Mouse (Mus musculus): ENCODE data around the gene Nebl.

DNA sequence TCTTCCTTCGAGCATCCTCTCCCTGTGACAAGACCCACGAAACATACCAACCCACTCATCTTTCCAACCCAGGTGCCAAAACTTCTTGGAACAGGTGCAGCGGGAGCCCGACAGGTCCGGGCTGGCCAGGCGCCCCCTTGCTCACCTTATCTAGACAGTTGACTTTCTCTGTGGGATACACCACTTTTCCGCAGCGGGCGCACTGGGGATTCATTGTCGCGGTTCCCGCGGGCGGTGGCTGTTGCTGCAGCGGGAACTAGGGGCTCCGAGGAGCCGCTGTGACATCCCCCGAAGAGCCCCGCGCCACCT lies 662 bp downstream of the Nebl start:
- TF ChIP-seq CTCF (IDR thresholded peaks at IDR 0.05; ENCODE audit: extremely low read depth, insufficient read depth, insufficient read length, insufficient replicate concordance) (no peak), POLR2A (IDR thresholded peaks at IDR 0.05; ENCODE audit: low read depth, low read length) (no peak)

All from spleen, adult 2 months (tissue).